Mouse (Mus musculus): ENCODE data around the gene Rxfp1. TPM values are rescaled to one million over a fixed set of nuclear protein-coding genes. Genes with fewer than 3 reads are reported as not detected.
"Not testable (repeated sequence)": the region's sequence is repeated elsewhere in the genome, so short reads cannot be mapped to it uniquely, and the experiment has no call there.

Gene Rxfp1
- polyA plus RNA-seq, 1 experiment from 2014 or later, result not detected

DNA sequence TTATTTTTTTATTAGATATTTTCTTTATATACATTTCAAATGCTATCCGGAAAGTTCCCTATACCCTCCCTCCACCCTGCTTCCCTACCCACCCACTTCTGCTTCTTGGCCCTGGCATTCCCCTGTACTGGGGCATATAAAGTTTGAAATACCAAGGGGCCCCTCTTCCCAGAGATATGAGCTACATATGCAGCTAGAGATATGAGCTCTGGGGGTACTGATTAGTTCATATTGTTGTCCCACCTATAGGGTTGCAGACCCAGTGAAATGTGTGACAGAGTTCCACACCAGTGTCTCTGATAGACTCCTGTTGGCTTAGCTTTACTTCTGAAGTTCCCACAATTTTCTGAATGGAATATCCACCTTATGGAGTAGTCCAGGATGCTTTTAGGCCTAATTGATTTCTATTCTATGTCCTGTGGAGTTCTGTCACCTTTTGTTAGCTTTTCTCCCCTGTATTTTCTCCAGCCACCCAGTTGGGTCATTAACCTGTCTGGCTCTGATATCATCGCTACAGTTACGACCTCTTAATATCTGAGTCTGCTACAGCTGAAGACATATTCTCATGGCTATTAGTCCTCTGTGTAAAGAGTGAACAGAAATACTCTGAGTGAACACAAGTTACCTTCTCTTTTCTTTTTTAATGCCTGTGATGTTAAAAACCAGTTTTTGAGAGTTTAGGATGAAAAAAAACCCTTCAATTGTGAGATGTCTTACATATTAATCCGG is 16.8 kb downstream of the Rxfp1 start:
- no peak overlapping the region for H3K4me3 ChIP-seq (replicated peaks)
- H3K27me3 ChIP-seq, result no peaks in the 10 kb centered on the region
- H3K4me2 ChIP-seq, result peak overlapping the region; percentile 28; the same call in 1 of the 2 replicates
- peaks cover 31% of the 10 kb centered on the region for H3K4me1 ChIP-seq (replicated peaks)
- no peak overlapping the region for H3K9ac ChIP-seq
- ATAC-seq (ENCODE audit: insufficient read depth), result peak; percentile 95
- WGBS (ENCODE audit: insufficient replicate concordance), result 40% methylated on average over 4 of the region's 4 CpGs
- H3K9me3 ChIP-seq (replicated peaks), result no peaks in the 10 kb centered on the region
- H3K36me3 ChIP-seq (replicated peaks), result no peaks in the 10 kb centered on the region
- peak overlapping the region; percentile 1; the same call in 1 of the 2 replicates for H3K27ac ChIP-seq (replicated peaks)

DNA sequence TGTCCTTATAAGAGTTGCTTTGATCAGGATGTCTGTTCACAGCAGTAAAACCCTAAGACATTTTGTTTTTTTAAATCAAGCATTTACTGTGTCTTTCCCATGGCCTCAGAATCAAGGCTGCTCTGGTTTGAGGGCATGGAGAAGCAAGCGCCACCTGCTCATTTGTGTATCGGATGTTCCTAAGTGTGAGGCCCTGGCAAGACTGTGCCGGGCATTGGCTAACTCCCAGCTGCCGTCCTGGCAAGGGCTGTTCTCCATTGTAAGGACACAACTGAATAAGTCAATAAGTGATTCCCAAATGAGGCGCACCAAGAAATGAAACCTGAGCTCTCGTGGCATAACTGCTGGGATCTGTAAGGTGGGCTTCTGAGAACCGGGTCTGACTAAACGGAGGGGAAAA is 31.2 kb downstream of the Rxfp1 start:
- ATAC-seq (ENCODE audit: insufficient read depth), result no peak
- WGBS (ENCODE audit: insufficient replicate concordance), result 76% methylated on average over 8 of the region's 8 CpGs
- Histone ChIP-seq H3K4me2 (no peak overlapping the region), H3K4me1 (replicated peaks) (no peaks in the 10 kb centered on the region), H3K9ac (no peak overlapping the region), H3K36me3 (replicated peaks) (no peaks in the 10 kb centered on the region), H3K4me3 (replicated peaks) (no peak overlapping the region), H3K27me3 (no peaks in the 10 kb centered on the region), H3K27ac (replicated peaks) (no peak overlapping the region), H3K9me3 (replicated peaks) (no peaks in the 10 kb centered on the region)

DNA sequence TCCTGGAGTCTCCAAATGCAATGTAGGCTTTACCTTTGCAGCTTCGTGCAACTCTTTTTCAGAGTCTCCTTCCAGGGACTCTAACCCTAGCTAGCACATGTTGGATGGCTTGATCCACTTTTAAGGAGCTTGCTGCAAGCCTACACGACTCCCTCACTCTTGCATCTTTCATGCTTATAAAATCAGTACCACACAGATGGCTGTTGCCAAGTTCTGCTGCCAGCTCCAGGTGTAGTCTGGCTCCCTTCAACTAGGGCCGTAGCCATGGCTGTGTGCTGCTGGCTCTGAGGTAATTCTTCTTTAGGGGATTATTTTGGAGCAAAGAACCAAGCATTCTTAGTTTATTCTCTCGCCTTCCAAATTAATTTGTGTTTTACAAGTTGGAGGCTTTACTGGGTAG is 34.5 kb downstream of the Rxfp1 start:
- WGBS (ENCODE audit: insufficient replicate concordance), result 59% methylated on average over 4 of the region's 4 CpGs
- no peak for ATAC-seq (ENCODE audit: insufficient read depth)
- H3K4me1 ChIP-seq (replicated peaks), result no peaks in the 10 kb centered on the region
- H3K27ac ChIP-seq (replicated peaks), result no peak overlapping the region
- H3K36me3 ChIP-seq (replicated peaks), result no peaks in the 10 kb centered on the region
- no peak overlapping the region for H3K4me2 ChIP-seq
- H3K4me3 ChIP-seq (replicated peaks), result no peak overlapping the region
- H3K27me3 ChIP-seq, result no peaks in the 10 kb centered on the region
- no peaks in the 10 kb centered on the region for H3K9me3 ChIP-seq (replicated peaks)
- no peak overlapping the region for H3K9ac ChIP-seq

DNA sequence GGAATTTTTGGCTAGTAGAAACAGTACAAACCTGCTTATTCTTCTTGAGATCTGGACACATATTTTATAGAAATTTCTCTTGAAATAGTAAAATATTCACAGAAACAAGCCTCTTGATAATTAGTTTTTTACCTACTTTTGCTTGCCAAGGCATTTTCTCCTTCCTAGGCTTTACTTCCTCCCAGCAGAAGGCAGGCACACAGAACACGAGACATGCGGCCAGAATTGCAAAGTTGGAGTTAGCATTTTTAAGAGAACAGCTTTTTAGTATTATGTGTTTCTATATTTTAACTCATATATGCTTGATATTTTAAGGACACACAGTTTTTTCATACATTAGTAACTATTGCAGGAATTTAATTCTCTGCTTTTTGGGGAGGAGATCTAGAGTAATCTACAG is 45.7 kb downstream of the Rxfp1 start:
- ATAC-seq (ENCODE audit: insufficient read depth), result no peak

DNA sequence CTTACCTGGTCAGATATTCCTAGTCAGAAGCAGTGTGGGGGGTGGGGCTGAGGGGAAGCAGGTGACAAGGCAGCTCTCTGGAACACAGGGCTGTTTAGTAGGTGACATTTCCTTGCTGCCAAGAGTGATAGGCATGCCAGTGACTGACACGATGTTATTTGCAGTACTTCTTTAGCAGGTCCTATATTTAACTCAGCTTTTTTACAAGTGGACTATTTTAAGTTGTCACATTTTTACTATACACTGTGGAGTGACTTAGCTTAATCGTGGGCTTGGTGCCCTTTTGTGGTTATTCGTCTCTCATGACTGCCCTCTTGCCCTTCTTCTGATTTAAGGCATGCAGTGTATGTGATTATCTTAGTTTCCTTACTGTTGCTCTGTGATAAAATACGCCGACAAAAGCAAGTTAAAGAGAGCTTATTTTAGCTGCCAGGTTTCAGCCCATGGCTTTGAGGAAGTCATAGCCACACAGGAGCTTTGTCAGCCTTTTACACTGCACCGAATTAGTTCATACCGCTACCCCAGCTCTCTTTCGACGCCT is 47.5 kb downstream of the Rxfp1 start:
- ATAC-seq (ENCODE audit: insufficient read depth), result no peak
- H3K27ac ChIP-seq (replicated peaks), result no peak overlapping the region
- no peaks in the 10 kb centered on the region for H3K4me1 ChIP-seq (replicated peaks)
- no peak overlapping the region for H3K4me2 ChIP-seq
- WGBS (ENCODE audit: insufficient replicate concordance), result 41% methylated on average over 9 of the region's 9 CpGs
- H3K9ac ChIP-seq, result no peak overlapping the region
- 0 out of 2 replicates have a peak, but pooled peaks cover 7% of the 10 kb centered on the region for H3K9me3 ChIP-seq (replicated peaks)
- H3K36me3 ChIP-seq (replicated peaks), result no peaks in the 10 kb centered on the region
- no peaks in the 10 kb centered on the region for H3K27me3 ChIP-seq
- H3K4me3 ChIP-seq (replicated peaks), result no peak overlapping the region

More for the DNA sequence above, 45.7 kb downstream of the Rxfp1 start:
- H3K9me3 ChIP-seq (replicated peaks), result 0 out of 2 replicates have a peak, but pooled peaks cover 6% of the 10 kb centered on the region
- no peak overlapping the region for H3K4me3 ChIP-seq (replicated peaks)
- no peaks in the 10 kb centered on the region for H3K27me3 ChIP-seq
- H3K4me2 ChIP-seq, result no peak overlapping the region
- no peak overlapping the region for H3K9ac ChIP-seq
- H3K4me1 ChIP-seq (replicated peaks), result no peaks in the 10 kb centered on the region
- WGBS (ENCODE audit: insufficient replicate concordance), result 69% methylated on average over 2 of the region's 2 CpGs
- H3K36me3 ChIP-seq (replicated peaks), result no peaks in the 10 kb centered on the region
- no peak overlapping the region for H3K27ac ChIP-seq (replicated peaks)

DNA sequence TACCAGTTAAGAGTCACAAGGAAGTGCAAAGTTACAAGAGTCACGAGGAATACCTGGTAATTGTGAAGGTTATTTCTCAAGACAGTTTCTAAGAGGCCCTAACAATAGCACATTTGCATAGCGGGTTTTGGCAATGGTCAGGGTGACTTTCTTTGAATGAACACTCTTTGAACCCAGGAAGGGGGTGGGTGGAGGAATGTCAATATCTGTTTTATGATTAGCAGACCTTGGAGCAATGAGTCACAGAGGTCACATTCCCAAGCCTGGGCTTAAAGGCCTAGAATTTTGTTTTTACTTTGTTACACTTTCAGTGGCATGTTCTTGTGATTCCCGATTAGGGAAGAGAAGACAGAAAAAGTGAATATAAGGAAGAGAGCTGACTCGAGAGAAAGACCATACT is 49.6 kb downstream of the Rxfp1 start:
- H3K4me2 ChIP-seq; H3K27ac ChIP-seq (replicated peaks); H3K36me3 ChIP-seq (replicated peaks); H3K9ac ChIP-seq; H3K27me3 ChIP-seq; H3K4me3 ChIP-seq (replicated peaks); H3K4me1 ChIP-seq (replicated peaks); ATAC-seq (ENCODE audit: insufficient read depth); H3K9me3 ChIP-seq (replicated peaks): not testable (repeated sequence)
- 57% methylated on average over 4 of the region's 4 CpGs for WGBS (ENCODE audit: insufficient replicate concordance)

DNA sequence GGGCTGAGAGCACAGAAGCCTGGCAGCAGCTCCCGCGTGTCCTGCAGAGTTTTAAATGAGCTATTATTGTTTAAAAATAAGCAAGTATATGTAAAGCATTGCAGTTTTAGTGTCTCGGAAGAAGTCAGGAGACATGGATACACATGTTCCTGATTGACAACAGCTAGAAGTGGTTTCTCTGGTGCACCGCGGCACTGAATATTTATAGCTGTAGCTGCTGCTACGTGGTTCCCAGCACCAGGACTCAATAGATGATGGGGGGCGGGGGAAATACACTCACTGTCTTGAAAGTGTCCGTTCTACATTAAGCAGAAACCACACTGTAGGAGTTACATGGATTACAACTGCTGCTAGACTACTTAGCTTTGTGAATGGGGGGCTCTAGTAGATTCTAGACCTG is 54.2 kb downstream of the Rxfp1 start:
- Histone ChIP-seq H3K9ac (no peak overlapping the region), H3K4me1 (replicated peaks) (no peaks in the 10 kb centered on the region), H3K27ac (replicated peaks) (no peak overlapping the region), H3K27me3 (no peaks in the 10 kb centered on the region), H3K9me3 (replicated peaks) (0 out of 2 replicates have a peak, but pooled peaks cover 7% of the 10 kb centered on the region), H3K36me3 (replicated peaks) (no peaks in the 10 kb centered on the region), H3K4me2 (no peak overlapping the region), H3K4me3 (replicated peaks) (no peak overlapping the region)
- 58% methylated on average over 8 of the region's 8 CpGs for WGBS (ENCODE audit: insufficient replicate concordance)
- ATAC-seq (ENCODE audit: insufficient read depth), result no peak

DNA sequence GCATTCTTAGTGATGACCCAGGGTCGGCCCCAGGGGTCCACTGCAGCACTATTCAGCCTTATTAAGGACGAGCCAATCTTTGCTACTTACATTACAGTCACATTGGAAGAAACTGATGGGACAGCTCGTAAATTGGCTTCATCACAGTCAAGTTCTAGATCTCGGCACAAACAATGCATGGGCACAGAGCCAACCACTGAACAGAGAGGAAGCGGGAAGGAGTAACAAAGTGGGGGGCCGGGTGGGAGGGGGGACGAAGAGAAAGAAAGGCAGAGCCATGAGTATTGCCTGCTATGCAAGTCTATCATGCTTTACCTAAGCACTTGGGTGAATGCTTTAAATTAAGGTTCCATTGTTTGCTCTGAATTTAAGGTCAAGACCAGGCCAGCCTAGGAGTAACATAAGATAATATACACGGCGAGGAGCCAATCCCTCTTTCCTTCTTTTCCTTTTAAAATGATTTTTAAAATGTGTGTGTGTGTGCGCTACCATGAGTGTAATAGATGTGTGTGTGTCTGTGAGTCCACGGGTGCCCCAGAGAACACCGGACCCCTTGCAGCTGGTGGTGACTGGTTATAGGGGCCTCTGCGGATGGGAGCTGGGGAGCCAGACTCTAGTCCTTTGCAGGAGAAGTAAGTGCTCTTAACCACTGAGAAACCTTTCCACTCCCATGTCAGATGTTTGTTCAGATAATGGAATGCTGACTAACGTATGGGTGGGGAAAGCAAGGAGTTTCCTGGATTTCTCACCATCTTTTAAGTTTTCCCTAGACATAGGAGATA is 55.1 kb downstream of the Rxfp1 start:
- no peaks in the 10 kb centered on the region for H3K36me3 ChIP-seq (replicated peaks)
- H3K27me3 ChIP-seq, result no peaks in the 10 kb centered on the region
- H3K9me3 ChIP-seq (replicated peaks), result 0 out of 2 replicates have a peak, but pooled peaks cover 7% of the 10 kb centered on the region
- no peak overlapping the region for H3K4me2 ChIP-seq
- H3K27ac ChIP-seq (replicated peaks), result no peak overlapping the region
- H3K4me1 ChIP-seq (replicated peaks), result no peaks in the 10 kb centered on the region
- no peak overlapping the region for H3K4me3 ChIP-seq (replicated peaks)
- no peak for ATAC-seq (ENCODE audit: insufficient read depth)
- WGBS (ENCODE audit: insufficient replicate concordance), result 62% methylated on average over 14 of the region's 14 CpGs
- H3K9ac ChIP-seq, result no peak overlapping the region

DNA sequence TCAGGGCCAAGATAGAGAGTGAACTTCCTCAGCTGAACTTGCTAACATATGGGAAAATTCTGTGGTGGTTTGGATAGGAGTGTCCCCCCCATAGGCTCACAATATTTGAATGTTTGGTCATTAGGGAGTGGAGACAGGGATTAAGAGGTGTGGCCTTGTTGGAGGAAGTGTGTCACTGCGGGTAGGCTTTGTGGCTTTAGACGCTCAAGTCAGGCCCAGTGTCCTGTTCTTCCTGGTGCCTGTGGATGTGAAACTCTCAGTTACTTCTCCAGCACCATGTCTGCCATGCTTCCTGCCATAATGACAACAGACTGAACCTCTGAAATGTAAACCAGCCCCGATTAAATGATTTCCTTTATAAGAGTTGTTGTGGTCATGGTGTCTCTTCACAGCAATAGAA is 61.3 kb downstream of the Rxfp1 start:
- no peaks in the 10 kb centered on the region for H3K9me3 ChIP-seq (replicated peaks)
- no peak overlapping the region for H3K27ac ChIP-seq (replicated peaks)
- no peak overlapping the region for H3K4me2 ChIP-seq
- H3K27me3 ChIP-seq, result no peaks in the 10 kb centered on the region
- no peak for ATAC-seq (ENCODE audit: insufficient read depth)
- no peak overlapping the region for H3K4me3 ChIP-seq (replicated peaks)
- H3K4me1 ChIP-seq (replicated peaks), result no peaks in the 10 kb centered on the region
- no peak overlapping the region for H3K9ac ChIP-seq
- WGBS (ENCODE audit: insufficient replicate concordance), result 63% methylated on average over 3 of the region's 3 CpGs
- no peaks in the 10 kb centered on the region for H3K36me3 ChIP-seq (replicated peaks)

DNA sequence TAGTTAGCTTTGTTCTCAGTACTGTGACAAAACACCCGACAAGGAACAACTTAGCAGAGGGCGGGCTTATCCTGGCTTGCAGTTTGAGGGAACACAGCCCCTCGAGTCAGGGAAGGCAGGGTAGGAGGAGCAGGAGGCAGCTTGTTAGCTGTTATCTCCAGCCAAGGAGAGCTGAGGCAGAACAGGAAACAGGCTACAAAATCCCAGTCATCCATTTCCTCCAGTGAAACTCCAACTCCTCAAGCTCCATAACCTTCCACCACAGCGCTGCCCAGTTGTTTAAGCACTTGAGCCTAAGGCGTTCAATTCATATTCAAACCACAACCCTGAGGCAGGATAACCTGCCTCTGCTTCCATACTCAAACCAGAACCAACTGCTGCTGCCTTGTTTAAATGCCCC is 63.0 kb downstream of the Rxfp1 start:
- Histone ChIP-seq H3K27ac (replicated peaks) (no peak overlapping the region), H3K9ac (no peak overlapping the region), H3K4me1 (replicated peaks) (no peaks in the 10 kb centered on the region), H3K4me2 (no peak overlapping the region), H3K27me3 (no peaks in the 10 kb centered on the region), H3K36me3 (replicated peaks) (no peaks in the 10 kb centered on the region), H3K4me3 (replicated peaks) (no peak overlapping the region), H3K9me3 (replicated peaks) (no peaks in the 10 kb centered on the region)
- ATAC-seq (ENCODE audit: insufficient read depth), result no peak
- 49% methylated on average over 5 of the region's 5 CpGs for WGBS (ENCODE audit: insufficient replicate concordance)

DNA sequence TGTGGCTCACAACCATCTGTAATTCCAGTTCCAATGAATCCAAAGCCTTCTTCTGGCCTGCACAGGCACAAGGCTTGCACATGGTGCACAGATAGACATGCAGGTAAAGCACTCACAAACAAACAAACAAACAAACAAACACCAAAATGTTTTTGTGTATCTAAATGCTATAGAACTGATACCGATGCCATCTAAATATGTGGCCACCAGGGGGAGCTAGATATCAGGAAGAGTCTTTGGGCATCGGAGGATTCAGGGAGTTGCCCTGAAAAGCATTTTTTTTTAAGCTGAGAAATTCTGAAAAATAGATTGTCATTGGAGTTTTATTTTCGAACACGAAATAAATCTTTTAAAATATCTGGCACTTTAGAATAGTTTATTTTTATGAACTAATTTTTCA is 64.6 kb downstream of the Rxfp1 start:
- Histone ChIP-seq H3K27me3 (no peaks in the 10 kb centered on the region), H3K4me1 (replicated peaks) (no peaks in the 10 kb centered on the region), H3K36me3 (replicated peaks) (no peaks in the 10 kb centered on the region), H3K4me2 (no peak overlapping the region), H3K9ac (no peak overlapping the region), H3K27ac (replicated peaks) (no peak overlapping the region), H3K9me3 (replicated peaks) (no peaks in the 10 kb centered on the region), H3K4me3 (replicated peaks) (no peak overlapping the region)
- WGBS (ENCODE audit: insufficient replicate concordance), result 5% methylated on average over 4 of the region's 4 CpGs
- ATAC-seq (ENCODE audit: insufficient read depth), result no peak
